Mouse (Mus musculus): ENCODE results near the gene Gimap1. TPM values are rescaled to one million over a fixed set of nuclear protein-coding genes. Genes with fewer than 3 reads are reported as not detected.

The Gimap1 gene
- polyA plus RNA-seq, 1 experiment from 2014 or later = 35.0 TPM

- Histone ChIP-seq H3K4me2 (ENCODE audit: low read depth, low read length) (no peak overlapping the region), H3K4me3 (ENCODE audit: low read length) (no peak overlapping the region), H3K9ac (ENCODE audit: low read length) (no peak overlapping the region), H3K4me1 (ENCODE audit: control insufficient read depth, insufficient read depth, low read length) (no peaks in the 10 kb centered on the region), H3K27ac (ENCODE audit: low read length) (no peak overlapping the region), H3K27me3 (ENCODE audit: control insufficient read depth, insufficient read depth, low read length) (no peaks in the 10 kb centered on the region), H3K9me3 (replicated peaks; ENCODE audit: control insufficient read depth, low read length) (no peaks in the 10 kb centered on the region), H3K36me3 (ENCODE audit: control insufficient read depth, insufficient read depth) (no peaks in the 10 kb centered on the region)
- ATAC-seq (replicated peaks; ENCODE audit: extremely low read depth, insufficient read depth, low FRiP score) = peak; percentile 60
- WGBS = 9% methylated on average over 8 of the region's 8 CpGs
These were observed 33.2 kb downstream of the Gimap1 start for GRCm38 (mm10) chr6:48772030-48772429.

GRCm38 (mm10) chr6:48784406-48784805 is 45.6 kb downstream of the Gimap1 start:
- H3K27ac ChIP-seq (ENCODE audit: low read length) = no peak overlapping the region
- no peak for ATAC-seq (replicated peaks; ENCODE audit: extremely low read depth, insufficient read depth, low FRiP score)
- H3K27me3 ChIP-seq (ENCODE audit: control insufficient read depth, insufficient read depth, low read length) = no peaks in the 10 kb centered on the region
- H3K4me3 ChIP-seq (ENCODE audit: low read length) = no peak overlapping the region
- no peaks in the 10 kb centered on the region for H3K36me3 ChIP-seq (ENCODE audit: control insufficient read depth, insufficient read depth)
- no peak overlapping the region for H3K9ac ChIP-seq (ENCODE audit: low read length)
- no peaks in the 10 kb centered on the region for H3K9me3 ChIP-seq (replicated peaks; ENCODE audit: control insufficient read depth, low read length)
- WGBS = 74% methylated on average over 1 of the region's 1 CpGs
- H3K4me1 ChIP-seq (ENCODE audit: control insufficient read depth, insufficient read depth, low read length) = no peaks in the 10 kb centered on the region; the same call in 1 of the 2 replicates
- H3K4me2 ChIP-seq (ENCODE audit: low read depth, low read length) = no peak overlapping the region

- no peaks in the 10 kb centered on the region for H3K9me3 ChIP-seq (replicated peaks; ENCODE audit: control insufficient read depth, low read length)
- ATAC-seq (replicated peaks; ENCODE audit: extremely low read depth, insufficient read depth, low FRiP score) = no peak
- no peak overlapping the region for H3K9ac ChIP-seq (ENCODE audit: low read length)
- H3K4me1 ChIP-seq (ENCODE audit: control insufficient read depth, insufficient read depth, low read length) = no peaks in the 10 kb centered on the region; the same call in 1 of the 2 replicates
- no peaks in the 10 kb centered on the region for H3K27me3 ChIP-seq (ENCODE audit: control insufficient read depth, insufficient read depth, low read length)
- 49% methylated on average over 1 of the region's 1 CpGs for WGBS
- H3K36me3 ChIP-seq (ENCODE audit: control insufficient read depth, insufficient read depth) = no peaks in the 10 kb centered on the region
- no peak overlapping the region for H3K4me3 ChIP-seq (ENCODE audit: low read length)
- no peak overlapping the region for H3K4me2 ChIP-seq (ENCODE audit: low read depth, low read length)
- no peak overlapping the region for H3K27ac ChIP-seq (ENCODE audit: low read length)
These were observed 46.3 kb downstream of the Gimap1 start for GRCm38 (mm10) chr6:48785189-48785588.

GRCm38 (mm10) chr6:48785601-48786000 is 46.7 kb downstream of the Gimap1 start:
- H3K4me1 ChIP-seq (ENCODE audit: control insufficient read depth, insufficient read depth, low read length) = no peaks in the 10 kb centered on the region; the same call in 1 of the 2 replicates
- H3K27ac ChIP-seq (ENCODE audit: low read length) = no peak overlapping the region
- no peaks in the 10 kb centered on the region for H3K36me3 ChIP-seq (ENCODE audit: control insufficient read depth, insufficient read depth)
- no peak overlapping the region for H3K4me3 ChIP-seq (ENCODE audit: low read length)
- no peaks in the 10 kb centered on the region for H3K9me3 ChIP-seq (replicated peaks; ENCODE audit: control insufficient read depth, low read length)
- WGBS = 65% methylated on average over 2 of the region's 2 CpGs
- no peak overlapping the region for H3K9ac ChIP-seq (ENCODE audit: low read length)
- H3K27me3 ChIP-seq (ENCODE audit: control insufficient read depth, insufficient read depth, low read length) = no peaks in the 10 kb centered on the region
- no peak overlapping the region for H3K4me2 ChIP-seq (ENCODE audit: low read depth, low read length)
- ATAC-seq (replicated peaks; ENCODE audit: extremely low read depth, insufficient read depth, low FRiP score) = no peak

- WGBS = 56% methylated on average over 2 of the region's 2 CpGs
- Histone ChIP-seq H3K4me3 (ENCODE audit: low read length) (no peak overlapping the region), H3K4me2 (ENCODE audit: low read depth, low read length) (no peak overlapping the region), H3K27ac (ENCODE audit: low read length) (no peak overlapping the region), H3K9ac (ENCODE audit: low read length) (no peak overlapping the region), H3K36me3 (ENCODE audit: control insufficient read depth, insufficient read depth) (no peaks in the 10 kb centered on the region), H3K27me3 (ENCODE audit: control insufficient read depth, insufficient read depth, low read length) (no peaks in the 10 kb centered on the region), H3K9me3 (replicated peaks; ENCODE audit: control insufficient read depth, low read length) (no peaks in the 10 kb centered on the region), H3K4me1 (ENCODE audit: control insufficient read depth, insufficient read depth, low read length) (no peaks in the 10 kb centered on the region; the same call in 1 of the 2 replicates)
- no peak for ATAC-seq (replicated peaks; ENCODE audit: extremely low read depth, insufficient read depth, low FRiP score)
These were observed 49.0 kb downstream of the Gimap1 start for GRCm38 (mm10) chr6:48787867-48788266.

Other genes starting within 250 kb of the Gimap1 start
- gene Atp6v0e2, start 201.4 kb upstream of the Gimap1 start, polyA plus RNA-seq (2015; fragmentation: Nextera tagmentation; extraction: Ambion mirVana) = 17.4 and 20.0 TPM in 2 replicates
- gene Lrrc61, start 184.3 kb upstream of the Gimap1 start, polyA plus RNA-seq (2015; fragmentation: Nextera tagmentation; extraction: Ambion mirVana) = 6.7 and 8.2 TPM in 2 replicates
- 44.7 and 55.2 TPM in 2 replicates for gene Rarres2, start 166.3 kb upstream of the Gimap1 start, polyA plus RNA-seq (2015; fragmentation: Nextera tagmentation; extraction: Ambion mirVana)
- not detected in 2 replicates for gene Gm45021, start 149.4 kb upstream of the Gimap1 start, polyA plus RNA-seq (2015; fragmentation: Nextera tagmentation; extraction: Ambion mirVana)
- gene Repin1, start 145.2 kb upstream of the Gimap1 start, polyA plus RNA-seq (2015; fragmentation: Nextera tagmentation; extraction: Ambion mirVana) = 28.6 and 29.8 TPM in 2 replicates
- not detected in 2 replicates for gene Gm44965, start 145.1 kb upstream of the Gimap1 start, polyA plus RNA-seq (2015; fragmentation: Nextera tagmentation; extraction: Ambion mirVana)
- gene Zfp775, start 137.0 kb upstream of the Gimap1 start, polyA plus RNA-seq (2015; fragmentation: Nextera tagmentation; extraction: Ambion mirVana) = 6.2 and 8.6 TPM in 2 replicates
- gene AI854703, start 112.3 kb upstream of the Gimap1 start, polyA plus RNA-seq (2015; fragmentation: Nextera tagmentation; extraction: Ambion mirVana) = 1.0 and 1.7 TPM in 2 replicates
- 1.9 and 2.4 TPM in 2 replicates for gene Gimap8, start 91.8 kb upstream of the Gimap1 start, polyA plus RNA-seq (2015; fragmentation: Nextera tagmentation; extraction: Ambion mirVana)
- 8.6 and 17.5 TPM in 2 replicates for gene Gimap9, start 62.9 kb upstream of the Gimap1 start, polyA plus RNA-seq (2015; fragmentation: Nextera tagmentation; extraction: Ambion mirVana)
- gene Gimap4, start 54.5 kb upstream of the Gimap1 start, polyA plus RNA-seq (2015; fragmentation: Nextera tagmentation; extraction: Ambion mirVana) = 35.8 and 37.0 TPM in 2 replicates
- gene Gimap6, start 30.8 kb upstream of the Gimap1 start, polyA plus RNA-seq (2015; fragmentation: Nextera tagmentation; extraction: Ambion mirVana) = 42.5 and 46.8 TPM in 2 replicates
- gene Gm28053, start 20.4 kb upstream of the Gimap1 start, polyA plus RNA-seq (2015; fragmentation: Nextera tagmentation; extraction: Ambion mirVana) = 2.3 and 5.2 TPM in 2 replicates
- gene Gimap7, start 20.4 kb upstream of the Gimap1 start, polyA plus RNA-seq (2015; fragmentation: Nextera tagmentation; extraction: Ambion mirVana) = 0.43 TPM in 1 of 2 replicates, not detected in the other
- 8.3 and 9.8 TPM in 2 replicates for gene Gimap5, start 7.1 kb downstream of the Gimap1 start, polyA plus RNA-seq (2015; fragmentation: Nextera tagmentation; extraction: Ambion mirVana)
- 0.14 and 0.25 TPM in 2 replicates for gene Gimap3, start 31.8 kb downstream of the Gimap1 start, polyA plus RNA-seq (2015; fragmentation: Nextera tagmentation; extraction: Ambion mirVana)
- 78.4 and 88.4 TPM in 2 replicates for gene Tmem176a, start 101.9 kb downstream of the Gimap1 start, polyA plus RNA-seq (2015; fragmentation: Nextera tagmentation; extraction: Ambion mirVana)
- 217 and 227 TPM in 2 replicates for gene Tmem176b, start 102.4 kb downstream of the Gimap1 start, polyA plus RNA-seq (2015; fragmentation: Nextera tagmentation; extraction: Ambion mirVana)
- 0.84 TPM in 1 of 2 replicates, not detected in the other for gene Aoc1, start 133.8 kb downstream of the Gimap1 start, polyA plus RNA-seq (2015; fragmentation: Nextera tagmentation; extraction: Ambion mirVana)
- not detected in 2 replicates for gene 1600015I10Rik, start 190.8 kb downstream of the Gimap1 start, polyA plus RNA-seq (2015; fragmentation: Nextera tagmentation; extraction: Ambion mirVana)
- not detected in 2 replicates for gene Doxl2, start 235.9 kb downstream of the Gimap1 start, polyA plus RNA-seq (2015; fragmentation: Nextera tagmentation; extraction: Ambion mirVana)
- gene Svs1, start 247.8 kb downstream of the Gimap1 start, polyA plus RNA-seq (2015; fragmentation: Nextera tagmentation; extraction: Ambion mirVana) = not detected in 2 replicates